Mouse (Mus musculus) telencephalon, adult 2 months (tissue): ENCODE data around the gene Xpc.
A peak's percentile ranks its signal among the peaks of the same experiment; 100 is the strongest.
"Not testable (repeated sequence)": the region's sequence is repeated elsewhere in the genome, so short reads cannot be mapped to it uniquely, and the experiment has no call there.

Experiments
- DNase-seq: peaks from one replicate; pipeline ENCODE4 v3.0.0-alpha.2; 2011; ENCODE audit warnings: low read depth, low spot score

The Xpc gene

GRCm38 (mm10) chr6:91472868-91473804 is 42.6 kb downstream of the Xpc start, which contains the start of the genes Chchd4 and Tmem43:
Gene Chchd4, minus strand, starts transcription at chr6:91473546.
Gene Tmem43, plus strand, starts transcription at chr6:91473703.
- peak; percentile 99 for DNase-seq

- no peak for DNase-seq
These were observed 43.4 kb downstream of the Xpc start for GRCm38 (mm10) chr6:91472319-91472718.

DNA sequence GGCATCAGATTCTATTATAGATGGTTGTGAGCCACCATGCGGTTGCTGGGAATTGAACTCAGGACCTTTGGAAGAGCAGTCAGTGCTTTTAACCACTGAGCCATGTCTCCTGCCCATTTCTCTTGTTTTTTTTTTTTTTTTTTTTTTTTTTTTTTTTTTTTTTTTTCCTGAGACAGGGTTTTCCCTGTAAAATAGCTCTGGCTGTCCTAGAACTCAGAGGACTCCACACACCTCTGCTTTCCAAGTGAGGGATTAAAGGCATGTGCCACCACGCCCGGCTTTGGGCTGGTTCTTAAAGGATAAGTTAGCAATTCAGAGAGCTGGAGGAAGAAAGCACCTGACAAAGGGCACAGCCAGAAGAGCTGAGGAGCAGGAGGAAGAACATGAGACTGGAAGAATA is 44.3 kb downstream of the Xpc start:
- DNase-seq = not testable (repeated sequence)

DNA sequence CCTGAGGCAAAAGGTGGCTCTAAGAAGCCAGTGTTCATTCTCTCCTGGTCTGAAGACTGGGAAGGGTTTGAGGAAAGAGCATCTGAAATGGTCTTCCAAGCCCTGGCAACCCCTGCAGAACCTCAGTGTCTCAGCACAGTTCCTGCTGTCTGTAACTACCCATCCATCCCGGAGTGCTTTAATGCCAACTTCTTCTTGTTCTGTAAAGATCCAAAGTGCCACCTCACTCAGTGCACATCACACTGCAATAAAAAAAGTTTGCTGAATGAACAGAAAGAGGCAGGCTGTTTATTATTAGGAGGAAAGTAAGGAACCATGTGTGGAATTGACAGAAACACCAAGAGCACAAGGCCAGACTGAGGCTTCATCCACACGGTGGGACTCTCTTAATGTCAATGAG is 45.0 kb downstream of the Xpc start:
- no peak for DNase-seq

DNA sequence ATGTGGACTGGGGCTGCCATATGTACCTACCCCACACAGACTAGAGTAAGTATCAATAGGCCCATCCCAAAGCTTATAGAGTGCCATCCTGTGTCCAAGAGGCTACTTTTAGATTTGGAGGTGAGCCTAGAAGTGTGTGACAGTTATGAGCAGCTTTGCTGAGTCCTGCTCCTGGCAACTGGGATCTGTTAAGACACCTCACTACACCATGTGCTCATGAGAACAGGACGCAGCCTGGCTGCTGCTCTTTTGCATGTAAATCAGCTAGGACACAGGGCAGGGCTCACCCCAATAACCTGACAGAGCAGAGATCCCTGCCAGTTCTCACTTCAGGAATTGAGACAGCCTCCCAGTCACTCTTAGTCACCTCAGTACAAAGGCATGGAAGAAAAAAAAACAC is 48.6 kb downstream of the Xpc start:
- no peak for DNase-seq

DNA sequence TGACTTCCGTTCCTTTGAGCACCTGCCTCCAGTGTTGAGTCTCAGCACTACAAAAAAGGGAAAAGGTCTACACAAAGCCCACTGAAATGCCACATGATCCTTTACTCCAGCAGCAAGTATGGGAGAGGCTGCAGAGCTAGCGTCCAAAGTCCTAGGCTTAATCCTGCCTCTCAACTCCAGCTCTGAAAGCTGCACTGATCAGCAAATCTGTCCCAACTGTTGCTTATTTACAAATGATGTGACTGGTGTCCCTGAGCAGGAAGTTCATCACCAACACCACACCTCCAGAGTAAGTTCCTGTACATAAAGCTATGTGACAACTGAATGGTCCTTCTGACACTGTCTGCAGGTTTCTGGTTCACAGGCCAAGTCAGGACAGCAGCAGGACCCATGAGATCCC is 49.9 kb downstream of the Xpc start:
- no peak for DNase-seq

- DNase-seq = no peak
These were observed 56.2 kb downstream of the Xpc start for GRCm38 (mm10) chr6:91459471-91459870.

GRCm38 (mm10) chr6:91454546-91454945 is 61.1 kb downstream of the Xpc start:
- no peak for DNase-seq

GRCm38 (mm10) chr6:91452056-91452455 is 63.6 kb downstream of the Xpc start:
- DNase-seq = no peak

DNA sequence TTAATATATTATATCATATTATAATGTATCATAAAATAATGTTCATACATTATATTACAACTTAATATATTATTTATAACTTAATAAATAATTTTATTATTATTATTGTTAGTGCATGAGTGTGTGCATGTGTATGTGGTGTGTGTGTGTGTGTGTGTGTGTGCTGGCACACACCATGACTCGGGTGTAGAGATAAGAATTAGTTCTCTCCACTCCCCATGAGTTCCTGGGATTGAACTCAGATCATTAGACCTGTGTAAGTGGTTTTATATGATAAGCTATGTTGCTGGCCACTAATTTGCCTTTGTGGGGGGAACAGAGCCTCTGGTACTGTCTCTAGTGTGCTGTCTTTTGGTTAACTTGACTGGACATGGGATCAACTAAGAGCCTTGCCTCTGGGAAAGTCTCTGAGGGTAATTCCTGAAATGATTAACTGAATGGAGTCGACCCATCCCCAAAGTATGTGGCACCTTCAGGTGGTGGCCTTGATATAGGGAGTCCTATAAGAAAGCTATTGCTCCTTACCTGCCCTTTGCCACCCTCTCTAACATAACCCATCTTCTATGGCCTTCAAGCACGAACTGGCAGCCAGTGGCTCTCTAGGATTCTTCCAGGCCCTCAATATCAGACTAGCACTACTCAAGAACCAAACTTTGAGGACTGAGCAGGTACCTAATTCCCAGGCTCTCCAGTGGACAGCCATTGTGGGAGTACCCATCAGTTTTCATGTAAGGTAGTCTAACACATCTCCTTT is 66.0 kb downstream of the Xpc start:
- DNase-seq = no peak

DNA sequence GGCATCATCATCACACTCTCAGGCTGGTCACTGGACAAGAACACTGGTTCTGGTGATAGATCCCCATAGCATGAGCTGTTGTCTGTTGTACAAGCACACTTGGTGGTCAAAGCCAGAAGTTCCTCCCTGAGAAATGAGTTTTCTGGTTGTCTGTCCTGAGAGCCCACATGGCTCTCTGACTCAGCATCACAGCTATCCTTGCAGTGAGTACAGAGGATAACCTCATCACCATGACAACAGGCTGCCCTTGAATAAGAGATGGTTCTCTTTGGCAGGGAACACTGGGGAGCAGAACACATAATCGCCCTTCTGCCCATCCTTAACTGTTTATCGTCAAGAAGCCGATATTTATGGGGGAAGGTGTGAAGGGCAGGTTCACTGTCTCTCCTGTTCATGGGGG is 70.4 kb downstream of the Xpc start:
- DNase-seq = peak; percentile 5

DNA sequence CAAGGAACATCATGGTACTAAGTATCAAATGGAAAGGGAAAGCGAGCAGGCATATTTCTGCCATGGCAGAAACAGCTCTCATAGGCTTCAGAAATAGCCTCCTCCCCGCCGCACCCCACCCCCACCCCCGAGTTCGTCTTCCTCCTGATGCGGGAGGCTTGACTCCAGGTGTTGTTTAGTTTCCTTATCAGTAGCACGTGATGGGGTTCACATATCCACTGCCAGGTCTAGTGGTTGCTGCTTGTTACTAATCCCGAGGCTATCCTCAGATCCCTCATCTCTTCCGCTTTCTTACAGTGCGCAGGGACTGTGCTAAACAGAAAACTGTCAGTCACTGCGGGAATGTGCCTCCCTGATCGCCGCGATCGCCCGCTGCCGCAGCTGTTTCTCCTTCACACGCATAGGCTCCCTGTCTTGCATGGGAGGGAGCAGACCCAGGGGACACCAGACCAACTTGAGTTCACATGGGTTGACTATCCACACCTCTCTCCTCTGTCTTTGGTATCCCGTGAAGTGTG is 74.5 kb downstream of the Xpc start:
- no peak for DNase-seq

DNA sequence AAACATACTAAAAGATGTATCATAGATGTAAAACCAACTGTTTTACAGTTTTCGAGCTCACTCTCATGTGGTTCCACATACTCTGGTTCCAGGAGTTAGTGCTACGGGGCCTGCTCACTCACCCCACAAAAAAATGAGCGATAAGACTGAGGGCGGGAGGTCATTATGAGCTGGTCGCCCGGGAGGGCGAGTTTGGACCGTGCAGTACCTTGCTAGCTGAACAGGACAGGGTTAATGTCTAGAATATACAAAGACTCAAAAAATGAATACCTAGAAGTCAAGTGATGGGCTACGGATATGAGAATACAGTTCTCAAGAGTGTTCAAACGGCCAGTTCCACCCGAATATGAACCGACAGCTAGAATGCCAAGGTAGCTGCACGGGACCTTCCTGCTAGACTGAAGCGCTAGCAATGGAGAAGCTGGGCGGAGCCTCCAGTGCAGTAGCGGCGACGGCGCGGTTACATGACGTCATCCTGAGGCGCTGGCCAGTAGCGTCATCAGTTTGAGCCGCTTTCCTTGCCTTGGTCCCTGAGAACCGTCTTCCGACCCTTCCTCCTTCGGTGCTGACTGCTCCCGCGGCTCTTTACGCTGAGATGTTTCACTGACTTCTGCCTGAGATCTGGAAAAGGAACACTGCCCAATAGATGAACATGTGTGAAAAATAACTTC is 75.1 kb downstream of the Xpc start:
- peak; percentile 95 for DNase-seq
